Mouse (Mus musculus) small intestine, adult 2 months (tissue): Measurements from ENCODE around the gene Ankdd1b.

Source experiments
- CTCF ChIP-seq: fragments of 200-500 bp; IDR thresholded peaks from 2 replicates; pipeline ENCODE4 v1.5.1; 2012; ENCODE audit warnings: low read depth, mild to moderate bottlenecking, control low read depth, inconsistent platforms, low read length, moderate library complexity, mixed read lengths; ENCODE audit not compliant: insufficient replicate concordance, insufficient read length; ENCODE audit errors: extremely low read depth
- POLR2A ChIP-seq: fragments of 200-500 bp; IDR thresholded peaks from 2 replicates; pipeline ENCODE4 v1.6.1; 2012; ENCODE audit warnings: low read depth, mild to moderate bottlenecking, control low read depth, inconsistent platforms, low read length, moderate library complexity

GRCm38 (mm10) chr13:96510635-96511034, 39.6 kb upstream of the Ankdd1b start:
- TF ChIP-seq CTCF = no peak
- no peak for TF ChIP-seq POLR2A
